Mouse (Mus musculus) thymus, postnatal 36 days (tissue): ENCODE data around the gene Sesn1.
"Not testable (repeated sequence)": the region's sequence is repeated elsewhere in the genome, so short reads cannot be mapped to it uniquely, and the experiment has no call there.

Source experiments
- DNase-seq, 2 experiments: peaks; one replicate each; pipeline ENCODE4 v3.0.0; 2022; ENCODE audit warnings: mixed read lengths in 2 of 2

Gene Sesn1

GRCm38 (mm10) chr10:41930966-41931365 is 121.2 kb downstream of the Sesn1 start:
- no peak for DNase-seq

GRCm38 (mm10) chr10:41931962-41932361 is 122.2 kb downstream of the Sesn1 start:
- no peak for DNase-seq

GRCm38 (mm10) chr10:41932943-41933342 is 123.2 kb downstream of the Sesn1 start:
- no peak for DNase-seq

- peak; percentile 61 to 67 for DNase-seq
These were observed 123.8 kb downstream of the Sesn1 start for GRCm38 (mm10) chr10:41933536-41933935.

- no peak for DNase-seq
These were observed 125.1 kb downstream of the Sesn1 start for GRCm38 (mm10) chr10:41934633-41935475.

- DNase-seq = no peak
These were observed 125.7 kb downstream of the Sesn1 start for GRCm38 (mm10) chr10:41935476-41935829.

GRCm38 (mm10) chr10:41936100-41936499 is 126.4 kb downstream of the Sesn1 start:
- no peak for DNase-seq

- DNase-seq = peak; percentile 29 to 56
These were observed 127.4 kb downstream of the Sesn1 start for GRCm38 (mm10) chr10:41937176-41937575.

GRCm38 (mm10) chr10:41939090-41939489 is 129.4 kb downstream of the Sesn1 start:
- no peak for DNase-seq

- DNase-seq = not testable (repeated sequence)
These were observed 142.6 kb downstream of the Sesn1 start for GRCm38 (mm10) chr10:41952354-41952753.

- DNase-seq = no peak
These were observed 143.3 kb downstream of the Sesn1 start for GRCm38 (mm10) chr10:41952850-41953527.

- no peak for DNase-seq
These were observed 143.8 kb downstream of the Sesn1 start for GRCm38 (mm10) chr10:41953528-41953864.

- DNase-seq = peak; percentile 55 to 59
These were observed 147.9 kb downstream of the Sesn1 start for GRCm38 (mm10) chr10:41957421-41958225.
